Mouse (Mus musculus): ENCODE data around the gene Rufy3. TPM values are rescaled to one million over a fixed set of nuclear protein-coding genes. Genes with fewer than 3 reads are reported as not detected.

Rufy3 gene
- polyA plus RNA-seq, 1 experiment from 2014 or later, result 9.9 TPM

GRCm38 (mm10) chr5:88545536-88545935, 19.3 kb upstream of the Rufy3 start:
- H3K27ac ChIP-seq (replicated peaks; ENCODE audit: low read depth, low read length), result no peak overlapping the region
- H3K9ac ChIP-seq (ENCODE audit: low read length), result no peak overlapping the region
- no peak for DNase-seq (ENCODE audit: low spot score)
- ATAC-seq (ENCODE audit: insufficient number of reproducible peaks, low FRiP score, low TSS enrichment, low read depth), result no peak
- no peaks in the 10 kb centered on the region for H3K36me3 ChIP-seq (ENCODE audit: control insufficient read depth, insufficient read depth, low read length)
- H3K27me3 ChIP-seq (ENCODE audit: control insufficient read depth, insufficient read depth, low read length), result no peaks in the 10 kb centered on the region
- H3K4me2 ChIP-seq (ENCODE audit: low read depth, severe bottlenecking), result no peak overlapping the region
- WGBS, result 85% methylated on average over 7 of the region's 7 CpGs
- no peaks in the 10 kb centered on the region for H3K9me3 ChIP-seq (ENCODE audit: control insufficient read depth, low read length)
- H3K4me1 ChIP-seq (ENCODE audit: control insufficient read depth, insufficient read depth, low read length), result no peaks in the 10 kb centered on the region
- no peak overlapping the region for H3K4me3 ChIP-seq (ENCODE audit: low read depth, low read length)

GRCm38 (mm10) chr5:88553271-88554085, 11.4 kb upstream of the Rufy3 start:
- Histone ChIP-seq H3K27me3 (ENCODE audit: control insufficient read depth, insufficient read depth, low read length) (no peaks in the 10 kb centered on the region), H3K36me3 (ENCODE audit: control insufficient read depth, insufficient read depth, low read length) (no peaks in the 10 kb centered on the region; the same call in 1 of the 2 replicates), H3K4me2 (ENCODE audit: low read depth, severe bottlenecking) (peak overlapping the region; percentile 65), H3K9ac (ENCODE audit: low read length) (peak overlapping the region; percentile 81), H3K27ac (replicated peaks; ENCODE audit: low read depth, low read length) (peak overlapping the region; percentile 79), H3K4me3 (ENCODE audit: low read depth, low read length) (peak overlapping the region; percentile 83), H3K4me1 (ENCODE audit: control insufficient read depth, insufficient read depth, low read length) (peaks cover 3% of the 10 kb centered on the region; the same call in 1 of the 2 replicates), H3K9me3 (ENCODE audit: control insufficient read depth, low read length) (no peaks in the 10 kb centered on the region)
- peak; percentile 69 for ATAC-seq (ENCODE audit: insufficient number of reproducible peaks, low FRiP score, low TSS enrichment, low read depth)
- no peak for DNase-seq (ENCODE audit: low spot score)
- 10% methylated on average over 29 of the region's 29 CpGs for WGBS

GRCm38 (mm10) chr5:88554086-88554886, 10.6 kb upstream of the Rufy3 start, which contains the start of gene Utp3:
TSS of gene Utp3 (plus strand) at chr5:88554462.
- DNase-seq (ENCODE audit: low spot score) (peak; percentile 99), ATAC-seq (ENCODE audit: insufficient number of reproducible peaks, low FRiP score, low TSS enrichment, low read depth) (peak; percentile 97)
- Histone ChIP-seq H3K4me2 (ENCODE audit: low read depth, severe bottlenecking) (peak within 1 kb of the TSS; percentile 86), H3K9me3 (ENCODE audit: control insufficient read depth, low read length) (no peaks in the 10 kb centered on the region), H3K4me1 (ENCODE audit: control insufficient read depth, insufficient read depth, low read length) (peaks cover 3% of the 10 kb centered on the region; the same call in 1 of the 2 replicates), H3K27me3 (ENCODE audit: control insufficient read depth, insufficient read depth, low read length) (no peaks in the 10 kb centered on the region), H3K9ac (ENCODE audit: low read length) (peak within 1 kb of the TSS; percentile 91), H3K27ac (replicated peaks; ENCODE audit: low read depth, low read length) (peak within 1 kb of the TSS; percentile 79), H3K36me3 (ENCODE audit: control insufficient read depth, insufficient read depth, low read length) (no peaks in the 10 kb centered on the region; the same call in 1 of the 2 replicates), H3K4me3 (ENCODE audit: low read depth, low read length) (peak within 1 kb of the TSS; percentile 83)
- WGBS, result under 1% methylated on average over 75 of the region's 76 CpGs

GRCm38 (mm10) chr5:88558991-88559390, 5.8 kb upstream of the Rufy3 start:
- H3K36me3 ChIP-seq (ENCODE audit: control insufficient read depth, insufficient read depth, low read length), result no peaks in the 10 kb centered on the region; the same call in 1 of the 2 replicates
- ATAC-seq (ENCODE audit: insufficient number of reproducible peaks, low FRiP score, low TSS enrichment, low read depth) (no peak), DNase-seq (ENCODE audit: low spot score) (no peak)
- H3K27ac ChIP-seq (replicated peaks; ENCODE audit: low read depth, low read length), result no peak overlapping the region
- H3K9ac ChIP-seq (ENCODE audit: low read length), result no peak overlapping the region
- no peaks in the 10 kb centered on the region for H3K27me3 ChIP-seq (ENCODE audit: control insufficient read depth, insufficient read depth, low read length)
- peaks cover 3% of the 10 kb centered on the region; the same call in 1 of the 2 replicates for H3K4me1 ChIP-seq (ENCODE audit: control insufficient read depth, insufficient read depth, low read length)
- 19% methylated on average over 1 of the region's 1 CpGs for WGBS
- no peak overlapping the region for H3K4me3 ChIP-seq (ENCODE audit: low read depth, low read length)
- no peak overlapping the region for H3K4me2 ChIP-seq (ENCODE audit: low read depth, severe bottlenecking)
- H3K9me3 ChIP-seq (ENCODE audit: control insufficient read depth, low read length), result no peaks in the 10 kb centered on the region

DNA sequence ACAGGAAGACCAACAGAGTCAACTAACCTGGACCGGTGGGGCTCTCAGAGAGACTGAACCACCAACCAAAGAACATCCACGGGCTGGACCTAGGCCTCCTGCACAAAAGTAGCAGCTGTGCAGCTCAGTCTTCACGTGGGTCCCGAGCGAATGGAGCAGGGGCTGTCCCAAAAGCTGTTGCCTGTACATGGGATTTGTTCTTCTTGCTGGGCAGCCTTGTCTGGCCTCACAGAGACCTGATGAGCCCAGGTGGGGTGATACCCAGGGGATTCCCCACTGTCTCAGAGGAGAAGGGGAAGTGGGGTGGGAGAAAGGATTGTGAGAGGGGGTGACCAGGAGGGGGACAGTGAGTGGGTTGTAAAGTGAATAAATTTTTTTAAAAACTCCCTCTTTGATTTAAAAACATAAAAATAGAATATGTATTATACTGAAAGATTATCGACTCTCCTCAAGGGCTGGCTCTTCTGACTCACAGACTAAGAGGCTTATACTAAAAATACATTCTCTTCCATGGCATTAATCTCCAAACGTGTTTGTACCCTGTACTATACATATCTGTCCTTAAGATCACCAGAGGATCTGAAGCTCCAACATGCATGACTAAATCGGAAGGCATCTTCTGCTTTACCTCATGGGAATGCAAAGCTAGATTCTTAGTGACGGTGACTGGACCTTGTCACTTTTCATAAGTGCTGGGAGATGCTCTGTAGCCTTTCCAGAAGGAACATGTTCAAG, 3.6 kb upstream of the Rufy3 start:
- H3K27me3 ChIP-seq (ENCODE audit: control insufficient read depth, insufficient read depth, low read length), result no peaks in the 10 kb centered on the region

DNA sequence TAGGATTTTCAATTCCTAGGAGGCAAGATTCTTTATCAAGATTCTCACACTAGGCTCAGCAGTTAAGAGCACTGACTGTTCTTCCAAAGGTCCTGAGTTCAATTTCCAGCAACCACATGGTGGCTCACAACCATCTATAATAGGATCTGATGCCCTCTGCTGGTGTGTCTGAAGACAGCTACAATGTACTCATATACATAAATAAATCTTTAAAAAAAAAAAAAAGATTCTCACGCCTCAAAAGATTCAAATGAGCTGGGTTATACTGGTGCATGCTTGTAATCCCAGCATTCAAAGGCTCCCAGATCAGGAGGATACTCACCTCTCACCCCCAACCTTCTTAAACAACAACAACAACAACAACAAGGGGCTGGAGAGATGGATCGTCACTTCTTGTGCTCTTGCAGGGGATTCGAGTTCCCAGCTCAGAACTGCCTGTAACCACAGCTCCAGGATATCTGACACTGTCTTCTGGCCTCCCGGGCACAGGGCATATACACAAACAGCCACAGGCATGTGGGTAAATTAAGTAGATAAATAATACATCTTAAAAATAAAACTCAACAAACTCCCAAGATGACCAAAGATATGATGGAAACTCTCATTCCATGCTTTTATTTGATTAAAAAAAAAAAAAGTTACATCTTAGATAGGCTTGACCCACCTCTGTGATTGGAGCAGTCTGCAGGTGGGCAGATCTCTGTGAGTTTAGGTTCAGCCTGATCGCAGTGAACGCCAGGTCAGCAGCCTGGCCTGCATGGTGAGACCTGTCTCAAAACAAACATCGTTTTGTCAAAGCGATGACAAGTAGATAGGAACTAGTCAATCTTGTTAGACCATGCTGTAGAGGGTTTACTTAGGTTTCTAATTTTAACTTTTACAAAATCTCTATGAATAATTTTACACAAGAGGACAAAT, 1.7 kb upstream of the Rufy3 start:
- Histone ChIP-seq H3K27ac (replicated peaks; ENCODE audit: low read depth, low read length) (no peak overlapping the region), H3K4me2 (ENCODE audit: low read depth, severe bottlenecking) (no peak overlapping the region), H3K36me3 (ENCODE audit: control insufficient read depth, insufficient read depth, low read length) (no peaks in the 10 kb centered on the region), H3K27me3 (ENCODE audit: control insufficient read depth, insufficient read depth, low read length) (no peaks in the 10 kb centered on the region), H3K9ac (ENCODE audit: low read length) (no peak overlapping the region), H3K4me3 (ENCODE audit: low read depth, low read length) (no peak overlapping the region), H3K9me3 (ENCODE audit: control insufficient read depth, low read length) (no peaks in the 10 kb centered on the region), H3K4me1 (ENCODE audit: control insufficient read depth, insufficient read depth, low read length) (no peaks in the 10 kb centered on the region)
- DNase-seq (ENCODE audit: low spot score) (no peak), ATAC-seq (ENCODE audit: insufficient number of reproducible peaks, low FRiP score, low TSS enrichment, low read depth) (no peak)
- 69% methylated on average over 8 of the region's 8 CpGs for WGBS

More for the DNA sequence above, 3.6 kb upstream of the Rufy3 start:
- DNase-seq (ENCODE audit: low spot score), result no peak
- H3K27ac ChIP-seq (replicated peaks; ENCODE audit: low read depth, low read length), result no peak overlapping the region
- 86% methylated on average over 9 of the region's 9 CpGs for WGBS
- no peak overlapping the region for H3K4me2 ChIP-seq (ENCODE audit: low read depth, severe bottlenecking)
- no peaks in the 10 kb centered on the region for H3K4me1 ChIP-seq (ENCODE audit: control insufficient read depth, insufficient read depth, low read length)
- no peak overlapping the region for H3K9ac ChIP-seq (ENCODE audit: low read length)
- H3K4me3 ChIP-seq (ENCODE audit: low read depth, low read length), result no peak overlapping the region
- H3K9me3 ChIP-seq (ENCODE audit: control insufficient read depth, low read length), result no peaks in the 10 kb centered on the region
- no peaks in the 10 kb centered on the region for H3K36me3 ChIP-seq (ENCODE audit: control insufficient read depth, insufficient read depth, low read length)
- no peak for ATAC-seq (ENCODE audit: insufficient number of reproducible peaks, low FRiP score, low TSS enrichment, low read depth)

DNA sequence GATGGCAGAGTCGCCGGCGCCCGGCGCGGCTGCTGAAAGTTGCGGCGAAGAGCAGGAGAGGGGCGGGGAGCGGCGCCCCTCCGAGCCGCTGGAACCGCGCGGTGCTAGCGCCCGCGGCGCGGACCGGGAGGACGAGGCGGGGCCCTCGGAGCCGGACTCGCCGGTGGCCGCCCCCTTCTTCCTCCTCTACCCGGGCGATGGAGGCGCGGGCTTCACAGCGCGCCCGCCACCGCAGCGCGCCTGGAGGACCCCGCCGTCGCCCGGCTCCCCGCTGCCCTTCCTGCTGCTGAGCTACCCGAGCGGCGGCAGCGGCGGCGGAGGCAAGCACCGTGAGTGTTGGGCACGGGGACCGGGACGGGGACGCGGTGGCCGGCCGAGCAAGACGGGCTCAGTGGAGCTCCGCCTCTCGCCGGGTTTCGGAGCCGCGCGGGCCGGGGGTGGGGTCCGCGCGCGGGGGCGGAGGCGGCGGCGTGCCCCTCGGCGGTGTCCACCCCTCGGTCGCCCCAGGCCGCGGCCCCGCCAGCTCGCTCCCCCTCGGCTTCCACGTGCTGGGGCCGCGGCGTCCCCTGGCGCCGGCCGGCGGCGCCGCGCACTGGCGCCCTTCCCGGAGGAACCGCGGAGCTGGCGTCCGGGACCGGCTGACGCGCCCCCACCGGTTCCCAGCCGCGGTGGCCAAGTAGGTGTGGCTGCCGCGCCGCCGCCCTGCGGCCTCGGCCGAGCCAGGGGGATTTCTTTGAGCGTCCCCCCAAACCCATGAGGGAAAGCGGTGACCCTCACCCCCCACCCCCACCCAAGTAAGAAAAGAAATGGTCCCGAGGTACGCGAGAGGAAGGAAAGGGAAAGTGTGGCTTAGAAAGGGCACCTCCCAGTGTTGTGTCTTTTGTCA, 551 bp downstream of the Rufy3 start:
- under 1% methylated on average over 81 of the region's 119 CpGs for WGBS
- Histone ChIP-seq H3K9ac (ENCODE audit: low read length) (peak overlapping the region; percentile 82), H3K4me3 (ENCODE audit: low read depth, low read length) (peak overlapping the region; percentile 87), H3K27me3 (ENCODE audit: control insufficient read depth, insufficient read depth, low read length) (no peaks in the 10 kb centered on the region), H3K4me2 (ENCODE audit: low read depth, severe bottlenecking) (peak overlapping the region; percentile 72), H3K9me3 (ENCODE audit: control insufficient read depth, low read length) (no peaks in the 10 kb centered on the region), H3K27ac (replicated peaks; ENCODE audit: low read depth, low read length) (peak overlapping the region; percentile 77), H3K4me1 (ENCODE audit: control insufficient read depth, insufficient read depth, low read length) (no peaks in the 10 kb centered on the region), H3K36me3 (ENCODE audit: control insufficient read depth, insufficient read depth, low read length) (no peaks in the 10 kb centered on the region)
- peak; percentile 65 for DNase-seq (ENCODE audit: low spot score)
- peak; percentile 74 for ATAC-seq (ENCODE audit: insufficient number of reproducible peaks, low FRiP score, low TSS enrichment, low read depth)

Measured in limb, embryonic 11.5 days (tissue).